Mouse (Mus musculus) lung, postnatal 14 days (tissue): ENCODE measurements at regions not wholly inside any gene's neighbourhood (a gene's known extent, or its start where the extent isn't known, plus 50 kb on each side); places are given as distances from the start of the nearest gene placed in this dataset.

Experiments
- DNase-seq: peaks from one replicate; pipeline ENCODE4 v3.0.0; 2021

DNA sequence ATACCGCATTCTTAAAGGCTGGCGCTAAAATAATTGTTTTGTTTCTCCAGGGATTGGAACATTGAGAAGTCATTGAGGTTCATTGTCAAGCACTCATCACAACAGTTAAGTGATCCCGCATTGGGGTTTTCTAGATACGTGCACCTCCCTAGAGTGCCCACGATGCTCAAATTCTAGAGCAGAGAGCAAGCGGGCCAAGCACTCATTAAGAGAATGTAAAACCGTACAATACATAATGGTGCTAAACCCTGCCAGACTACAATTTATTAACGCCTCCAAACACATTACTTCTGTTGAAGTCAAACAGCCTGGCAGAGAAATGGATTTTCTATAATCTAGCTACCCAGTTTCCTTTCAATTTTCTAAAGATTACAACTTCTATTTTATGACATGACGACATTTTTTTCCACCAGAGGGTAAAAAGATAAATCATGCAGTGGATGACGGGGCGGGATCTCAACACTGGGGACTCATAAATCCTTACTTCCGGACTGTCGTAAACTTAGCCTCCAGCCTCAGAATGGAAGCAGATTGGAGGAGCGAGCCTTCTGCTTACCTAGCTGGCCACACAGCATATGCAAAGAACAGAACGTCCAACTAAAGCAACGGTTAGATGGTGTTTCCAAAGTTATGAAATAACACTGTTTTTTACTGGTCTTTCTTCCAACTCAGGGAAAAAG lies 482.8 kb downstream of the Rps29 start:
- DNase-seq, result no peak

DNA sequence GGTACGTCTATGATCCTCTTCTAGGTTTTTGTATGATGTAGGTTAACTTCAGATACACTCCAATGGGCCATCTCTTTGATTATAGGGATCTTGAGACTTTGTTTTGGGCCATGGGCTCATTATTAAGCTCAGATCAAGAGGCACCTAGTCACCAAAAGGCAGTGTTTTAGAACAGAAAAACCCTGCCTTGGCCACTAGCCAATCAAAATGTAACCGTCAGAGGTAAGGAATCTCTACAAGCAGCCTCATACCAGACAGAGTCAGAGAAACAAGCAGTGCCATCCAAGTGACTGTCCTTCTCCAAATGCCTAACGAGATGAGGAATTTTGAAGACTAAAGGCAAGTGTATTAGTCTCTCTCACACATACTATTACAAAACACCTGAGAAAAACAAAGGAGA lies 487.0 kb downstream of the Rps29 start:
- DNase-seq, result no peak

DNA sequence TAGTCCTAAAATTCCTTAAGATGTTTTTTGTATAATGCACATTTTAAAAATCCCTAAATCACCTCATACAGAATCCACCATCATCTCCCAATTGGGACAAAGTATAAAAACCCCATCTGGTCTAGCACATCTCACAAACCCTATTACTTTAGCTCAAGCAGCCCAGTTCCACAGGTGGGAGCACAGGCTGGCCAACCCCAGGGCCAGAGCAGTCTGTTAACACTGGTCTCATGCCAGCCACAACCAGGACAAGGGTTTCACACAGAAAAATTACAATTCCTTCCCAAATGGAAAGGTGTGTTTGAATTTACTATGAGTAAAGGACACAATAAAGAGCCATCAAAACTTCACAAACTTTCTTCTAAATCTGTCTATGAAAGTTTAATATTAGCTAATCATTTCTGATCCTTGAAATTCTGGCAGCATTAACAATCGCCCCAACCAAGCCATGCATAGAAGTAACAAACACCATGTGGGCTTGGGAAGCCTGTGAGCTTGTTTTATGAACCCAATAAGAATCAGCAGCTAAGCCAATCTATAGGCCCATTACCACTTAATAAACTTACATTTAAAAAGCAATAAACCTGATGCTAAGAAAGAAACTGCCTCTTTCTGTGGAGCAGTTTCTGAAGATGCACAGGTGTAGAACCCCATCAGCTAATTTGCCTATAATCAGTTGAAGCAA lies 512.9 kb downstream of the Rps29 start:
- no peak for DNase-seq

DNA sequence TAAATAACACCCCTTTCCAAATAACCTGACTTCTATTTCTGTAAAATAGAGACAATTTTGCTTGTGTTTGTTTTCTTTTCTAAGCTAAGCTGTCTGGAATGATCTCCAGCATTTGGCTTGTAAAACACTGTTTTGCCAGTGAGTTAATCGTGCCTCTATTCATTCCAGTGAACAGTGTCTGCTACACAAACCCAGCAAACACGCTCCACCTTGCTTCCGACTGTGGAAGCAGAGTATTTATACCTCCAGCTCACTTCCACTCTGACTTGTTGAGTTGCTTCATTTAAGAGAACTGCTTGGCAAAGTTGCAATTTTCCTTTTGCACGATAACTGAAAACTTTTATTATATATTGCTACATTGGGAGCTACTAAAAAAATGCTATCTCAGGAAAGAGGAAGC lies 515.3 kb downstream of the Rps29 start:
- DNase-seq, result no peak

GRCm38 (mm10) chr12:68632441-68632840 lies 526.5 kb downstream of the Rps29 start:
- DNase-seq, result no peak

GRCm38 (mm10) chr12:68618337-68618736 lies 540.6 kb downstream of the Rps29 start:
- DNase-seq, result no peak

- no peak for DNase-seq
Observed at GRCm38 (mm10) chr12:68605417-68606000, 553.5 kb downstream of the Rps29 start.

- no peak for DNase-seq
Observed at GRCm38 (mm10) chr12:68604524-68605299, 554.3 kb downstream of the Rps29 start.

DNA sequence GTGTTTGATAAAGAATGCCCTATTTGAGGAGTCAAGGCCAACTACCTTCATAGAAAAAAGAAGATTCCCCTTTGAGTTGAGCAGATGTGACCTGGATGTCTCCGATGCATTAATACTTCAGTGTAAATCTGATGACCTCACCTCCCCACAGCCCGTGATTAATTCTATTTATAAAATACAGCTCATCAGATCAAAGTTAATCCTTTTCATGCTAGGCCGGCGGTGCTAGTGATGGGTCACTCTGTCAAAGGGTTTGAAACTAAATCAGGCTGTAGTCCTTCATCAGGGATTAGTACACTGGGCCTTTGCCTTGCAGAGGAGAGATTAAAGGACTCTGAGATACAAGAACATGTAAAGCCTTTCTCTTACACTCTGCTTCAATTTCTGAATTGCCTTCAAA lies 556.3 kb downstream of the Rps29 start:
- DNase-seq, result no peak

DNA sequence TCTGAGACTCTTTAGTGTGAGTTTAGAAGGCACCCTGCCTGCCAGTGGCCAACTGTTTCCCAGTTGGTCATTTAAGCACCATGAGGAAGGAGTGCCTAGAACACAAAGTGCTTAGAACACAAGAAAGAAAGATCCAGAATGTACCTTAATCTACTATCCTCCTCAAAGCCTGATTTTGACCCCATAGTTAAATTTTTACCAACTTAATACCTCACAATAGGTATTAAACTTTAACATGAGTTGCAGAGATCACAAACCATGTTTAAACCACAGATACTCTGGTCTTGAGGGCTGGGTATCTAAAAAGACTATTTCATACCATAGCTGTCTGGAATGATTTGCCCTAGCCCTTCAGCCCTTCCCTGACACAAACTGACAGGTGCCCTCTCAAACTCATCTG lies 557.6 kb downstream of the Rps29 start:
- no peak for DNase-seq

DNA sequence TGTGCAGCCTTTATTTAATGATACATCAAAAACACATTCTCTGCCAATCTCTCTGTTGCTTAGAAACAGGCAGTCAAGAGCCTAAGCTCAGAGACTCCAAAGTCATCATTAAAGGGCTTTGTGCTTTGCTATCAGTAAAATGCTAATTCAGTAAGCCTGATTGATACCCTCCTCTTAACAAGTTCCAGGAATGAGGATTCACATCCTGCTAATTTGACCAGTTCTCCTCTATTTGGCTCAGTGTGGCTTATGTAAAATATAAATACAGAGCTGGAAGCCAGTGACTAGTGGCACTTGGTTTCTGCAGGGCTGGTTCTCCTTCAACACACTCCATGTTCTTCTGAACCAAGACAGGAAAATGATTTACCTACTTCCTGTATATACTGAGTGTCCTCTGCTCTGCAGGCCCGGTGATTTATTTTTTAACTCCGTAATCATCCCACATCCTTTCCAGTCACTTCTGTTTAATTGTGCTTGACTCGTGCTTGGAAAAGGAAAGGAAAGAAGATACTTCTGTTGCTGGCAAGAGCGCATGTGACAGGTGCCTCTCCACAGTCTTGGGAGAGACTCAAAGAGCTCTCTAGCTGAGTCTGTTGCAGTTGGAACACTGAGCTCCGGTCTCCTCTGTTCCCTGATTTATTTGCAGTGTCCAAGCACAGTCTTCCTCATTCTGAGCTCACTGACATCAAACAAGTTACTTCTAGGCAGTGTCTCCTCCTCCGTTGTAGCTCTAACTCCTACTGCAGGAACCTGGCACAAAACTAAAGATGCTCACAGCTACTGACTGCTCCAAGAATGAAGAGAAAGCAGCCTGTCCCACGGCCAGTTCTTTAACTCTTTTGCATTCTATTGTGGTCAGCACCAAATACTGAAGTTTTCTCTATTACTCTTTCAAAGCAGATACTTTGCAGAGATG lies 559.0 kb downstream of the Rps29 start:
- DNase-seq, result peak; percentile 3

- no peak for DNase-seq
Observed at GRCm38 (mm10) chr12:68599016-68599616, 559.9 kb downstream of the Rps29 start.

DNA sequence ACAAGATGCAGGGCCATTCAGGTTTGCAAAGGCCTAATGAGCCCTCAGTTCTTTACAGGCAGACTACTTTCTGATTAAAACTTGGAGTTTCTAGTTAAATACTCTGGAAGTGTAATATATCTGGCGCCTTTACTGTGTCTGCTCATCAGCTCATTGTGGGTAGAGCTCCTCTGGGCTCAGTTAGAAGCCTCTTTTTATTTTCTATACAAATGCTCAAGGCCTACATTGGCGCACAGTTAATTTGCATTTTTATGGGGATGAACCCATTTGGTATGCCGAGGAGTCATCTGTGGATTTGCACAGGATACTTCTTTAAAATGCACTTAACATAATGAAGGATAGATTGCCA lies 573.5 kb downstream of the Rps29 start:
- DNase-seq, result no peak

GRCm38 (mm10) chr12:68584786-68585523 lies 574.0 kb downstream of the Rps29 start:
- peak; percentile 5 for DNase-seq

DNA sequence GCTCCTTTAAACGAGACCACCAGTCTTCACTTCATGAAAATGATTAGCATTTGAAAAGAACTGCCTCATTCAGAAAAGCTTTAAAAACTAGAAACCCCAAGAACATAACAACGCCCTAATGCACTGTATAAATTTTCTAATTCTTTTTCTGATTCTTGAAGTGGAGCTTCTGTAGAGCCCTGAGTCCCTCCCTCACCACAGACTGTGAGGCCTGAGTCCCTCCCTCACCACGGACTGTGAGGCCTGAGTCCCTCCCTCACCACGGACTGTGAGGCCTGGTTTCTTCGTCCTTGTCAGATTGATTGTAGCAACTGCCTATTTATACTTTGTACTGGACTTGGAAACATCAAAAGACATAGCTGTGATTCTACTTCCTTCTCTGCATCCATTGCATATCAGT lies 579.1 kb downstream of the Rps29 start:
- no peak for DNase-seq

DNA sequence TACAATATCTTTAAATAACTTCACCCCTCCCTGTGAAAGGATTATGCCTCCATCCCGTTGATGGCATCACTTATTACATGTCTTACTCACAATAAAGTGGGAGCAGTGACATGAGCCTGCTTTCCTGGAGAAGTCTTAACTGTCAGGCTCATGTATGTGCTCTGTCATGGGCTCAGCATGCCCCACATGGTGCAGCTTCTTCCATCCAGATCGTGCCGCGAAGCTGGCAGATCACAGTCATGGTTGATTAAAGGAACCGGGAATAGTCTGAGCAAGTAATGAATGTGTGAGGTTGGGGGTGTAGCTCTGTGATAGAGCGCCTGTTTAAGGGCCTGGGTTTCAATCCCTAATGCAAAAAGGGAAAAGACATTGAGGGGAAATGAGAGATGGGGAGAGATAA lies 581.5 kb downstream of the Rps29 start:
- DNase-seq, result no peak

DNA sequence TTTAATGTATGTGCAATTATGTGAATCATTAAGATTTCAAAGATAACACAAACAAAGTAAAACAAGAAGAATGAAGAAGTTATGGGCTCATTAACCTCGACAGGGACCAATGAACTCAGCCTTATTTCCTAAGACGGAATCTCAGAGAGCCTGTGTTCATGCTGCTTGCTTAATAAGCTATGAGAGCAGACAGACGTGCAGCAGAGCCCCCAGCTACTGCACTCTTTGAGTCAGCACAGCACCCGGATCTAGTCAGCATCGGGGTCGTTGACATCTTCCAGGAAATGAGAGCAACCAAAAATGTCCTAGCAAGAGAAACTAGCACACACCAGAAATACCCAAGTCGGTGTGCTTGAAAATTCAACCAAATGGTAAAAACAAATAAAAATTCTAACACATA lies 582.1 kb downstream of the Rps29 start:
- no peak for DNase-seq

- DNase-seq, result no peak
Observed at GRCm38 (mm10) chr12:68554943-68555627, 603.9 kb downstream of the Rps29 start.

DNA sequence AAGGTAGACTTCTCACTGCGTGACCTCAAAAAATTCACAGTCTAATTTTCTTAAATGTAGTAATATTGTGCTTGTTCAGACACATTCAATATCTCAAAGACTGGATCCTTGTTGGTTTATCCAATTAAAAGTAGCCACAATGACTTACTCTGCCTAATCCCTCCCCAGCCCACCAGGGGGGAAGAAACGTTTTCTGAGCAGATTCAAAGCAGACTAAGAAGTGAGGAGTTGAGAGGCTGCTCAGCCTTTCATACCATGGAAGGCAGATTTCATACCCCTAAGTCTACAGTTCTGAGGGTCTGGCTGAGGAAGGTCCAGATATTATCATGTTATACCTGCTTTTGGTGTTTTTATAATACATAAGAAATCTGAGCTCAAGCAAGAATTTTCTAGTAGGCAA lies 604.7 kb downstream of the Rps29 start:
- DNase-seq, result no peak

- no peak for DNase-seq
Observed at GRCm38 (mm10) chr12:68541811-68542210, 617.2 kb downstream of the Rps29 start.

- peak; percentile 2 for DNase-seq
Observed at GRCm38 (mm10) chr12:68500794-68501193, 658.2 kb downstream of the Rps29 start.
